Mouse (Mus musculus): Measurements from ENCODE around the gene Adcy10. TPM values are rescaled to one million over a fixed set of nuclear protein-coding genes. Genes with fewer than 3 reads are reported as not detected.

The Adcy10 gene
- total RNA-seq, 4 experiments from 2014 or later, result 0.07 to 0.92 (median 0.78) TPM; not detected in 1

DNA sequence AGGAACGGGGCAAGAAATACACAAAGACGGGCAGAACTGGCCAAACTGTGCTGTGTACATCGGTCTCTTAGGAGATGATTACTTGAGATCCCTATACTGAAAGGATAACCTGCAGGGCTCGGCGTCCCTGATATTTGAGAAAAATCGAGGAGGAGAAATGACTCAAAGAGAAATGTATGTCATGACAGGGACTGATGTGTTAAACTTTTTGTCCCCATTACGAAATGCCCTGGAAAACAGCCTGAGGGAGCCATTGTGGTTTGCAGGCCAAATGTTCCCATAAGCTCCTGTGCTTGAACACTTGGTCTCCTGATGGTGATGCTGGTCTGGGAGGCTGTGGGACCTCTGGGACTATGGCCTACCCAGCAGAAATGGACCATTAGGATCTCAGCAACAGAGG, 35.7 kb downstream of the Adcy10 start:
- DNase-seq (ENCODE audit: low spot score in 2 of 2), result no peak

DNA sequence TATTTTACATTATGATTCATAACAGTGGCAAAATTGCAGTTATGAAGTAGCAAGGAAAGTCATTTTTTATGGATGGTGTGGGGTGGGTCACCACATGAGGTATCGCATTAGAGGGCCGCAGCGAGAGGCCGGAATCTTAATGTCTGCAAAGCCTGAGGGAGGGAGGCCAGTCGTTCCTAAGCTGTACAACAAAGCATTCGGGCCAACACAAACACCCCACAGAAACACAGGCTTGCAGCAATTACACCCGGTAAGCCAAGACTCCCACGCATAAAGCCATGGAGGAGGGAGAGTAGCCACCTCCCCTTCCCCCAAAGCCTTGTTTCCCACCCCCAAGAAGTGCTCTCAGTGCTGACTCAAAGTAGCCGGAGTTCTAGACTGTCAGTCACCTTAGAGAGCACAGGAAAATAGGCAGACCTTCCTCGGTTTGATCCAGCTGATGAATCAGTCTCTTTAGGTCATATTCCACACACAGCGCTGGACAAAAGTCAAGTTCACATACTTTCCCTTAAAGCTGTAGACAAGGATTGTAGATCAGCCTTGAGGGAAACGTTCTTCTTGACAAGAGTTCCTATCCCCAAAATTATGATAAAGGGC, 51.2 kb downstream of the Adcy10 start:
- DNase-seq (ENCODE audit: low spot score in 2 of 2), result no peak

DNA sequence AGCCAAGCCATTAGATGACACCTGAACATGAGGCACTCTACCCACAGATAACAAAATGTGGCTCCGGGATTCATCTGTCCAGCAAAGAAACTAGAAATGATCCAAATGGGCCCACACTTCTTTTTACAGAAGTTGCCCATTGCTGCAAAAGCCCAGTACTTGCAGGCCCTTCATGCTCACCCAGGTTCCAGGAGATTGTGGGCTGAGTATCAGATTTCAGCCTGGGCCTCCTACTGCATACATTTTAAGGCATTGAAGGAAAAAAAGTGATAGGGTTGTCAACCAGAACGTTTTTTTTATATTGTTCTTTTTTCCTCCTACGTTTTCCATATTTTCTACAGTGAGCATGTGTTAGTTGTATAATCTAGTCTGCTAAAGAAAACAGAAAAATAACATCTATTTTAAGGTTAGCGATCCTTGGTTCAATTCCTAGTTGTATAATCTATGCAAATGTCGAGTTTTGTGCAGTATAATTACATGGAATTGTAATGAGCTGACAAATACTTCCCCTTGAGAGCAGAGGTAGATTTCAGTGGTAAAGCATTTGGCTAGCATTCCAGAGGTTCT, 52.3 kb downstream of the Adcy10 start:
- DNase-seq (ENCODE audit: low spot score in 2 of 2), result peak; percentile 18 to 35

DNA sequence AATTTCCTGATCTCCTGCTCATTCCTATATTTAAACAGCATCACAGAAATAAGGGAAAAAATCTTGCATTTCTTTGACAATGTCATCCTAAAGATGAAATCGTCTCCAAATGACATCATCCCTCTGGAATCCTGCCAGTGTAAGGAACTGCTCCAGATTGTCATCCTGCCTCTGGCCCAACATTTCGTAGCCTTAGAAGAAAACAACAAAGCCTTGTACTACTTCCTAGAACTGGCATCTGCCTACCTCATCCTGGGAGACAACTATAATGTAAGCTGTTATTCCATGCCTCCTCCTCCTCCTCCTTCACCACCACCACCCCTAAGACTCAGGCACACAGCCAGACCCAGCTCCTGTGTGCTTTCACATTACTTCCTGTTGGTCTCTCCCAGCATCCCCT, 71.7 kb downstream of the Adcy10 start:
- peak in 1 of 2 experiments; percentile 42 for DNase-seq (ENCODE audit: low spot score in 2 of 2)

DNA sequence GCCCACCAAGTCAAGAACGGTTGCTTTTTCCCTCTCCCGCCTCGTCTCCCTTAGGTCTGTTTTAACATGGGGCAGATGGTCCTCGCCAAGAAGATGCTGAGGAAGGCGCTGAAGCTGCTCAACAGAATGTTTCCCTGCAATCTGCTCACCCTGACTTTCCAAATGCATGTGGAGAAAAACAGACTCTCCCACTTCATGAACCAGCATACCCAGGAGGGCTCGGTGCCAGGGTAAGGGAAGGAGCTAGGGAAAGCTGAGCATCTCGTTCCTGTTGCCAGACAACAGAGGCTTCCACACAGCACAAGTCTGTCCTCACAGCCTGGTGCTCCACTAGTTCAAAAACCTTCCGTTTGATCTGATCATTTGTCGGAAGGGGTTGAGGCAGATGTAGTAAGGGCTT, 74.1 kb downstream of the Adcy10 start:
- DNase-seq (ENCODE audit: low spot score in 2 of 2), result peak; percentile 89 to 92

GRCm38 (mm10) chr1:165565283-165565682, 80.3 kb downstream of the Adcy10 start:
- DNase-seq (ENCODE audit: low spot score in 2 of 2), result no peak

GRCm38 (mm10) chr1:165567466-165567865, 82.5 kb downstream of the Adcy10 start:
- no peak for DNase-seq (ENCODE audit: low spot score in 2 of 2)

GRCm38 (mm10) chr1:165576005-165576404, 91.0 kb downstream of the Adcy10 start:
- no peak for DNase-seq (ENCODE audit: low spot score in 2 of 2)

GRCm38 (mm10) chr1:165576459-165577112, 91.6 kb downstream of the Adcy10 start:
- no peak for DNase-seq (ENCODE audit: low spot score in 2 of 2)

- no peak for DNase-seq (ENCODE audit: low spot score in 2 of 2)
These were observed 94.3 kb downstream of the Adcy10 start for GRCm38 (mm10) chr1:165579332-165579731.

DNA sequence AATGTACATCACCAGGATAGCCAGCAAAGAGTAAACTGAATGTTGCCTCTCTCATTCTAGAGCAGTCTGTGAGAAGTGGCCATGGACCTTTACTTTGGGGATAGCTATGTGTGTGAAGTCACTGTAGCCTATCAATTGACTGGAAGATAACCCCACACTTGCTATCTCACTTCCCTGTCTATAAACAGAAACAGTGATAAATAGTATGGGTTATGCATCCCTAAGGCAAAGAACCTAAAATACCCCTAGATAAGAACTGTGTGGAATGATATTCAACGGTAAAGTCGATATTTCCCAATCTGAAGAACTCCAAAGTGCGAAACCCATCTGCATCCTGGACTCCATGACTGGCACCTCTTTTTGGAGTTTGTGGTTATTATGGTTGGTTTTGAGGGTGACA, 96.3 kb downstream of the Adcy10 start:
- no peak for DNase-seq (ENCODE audit: low spot score in 2 of 2)

DNA sequence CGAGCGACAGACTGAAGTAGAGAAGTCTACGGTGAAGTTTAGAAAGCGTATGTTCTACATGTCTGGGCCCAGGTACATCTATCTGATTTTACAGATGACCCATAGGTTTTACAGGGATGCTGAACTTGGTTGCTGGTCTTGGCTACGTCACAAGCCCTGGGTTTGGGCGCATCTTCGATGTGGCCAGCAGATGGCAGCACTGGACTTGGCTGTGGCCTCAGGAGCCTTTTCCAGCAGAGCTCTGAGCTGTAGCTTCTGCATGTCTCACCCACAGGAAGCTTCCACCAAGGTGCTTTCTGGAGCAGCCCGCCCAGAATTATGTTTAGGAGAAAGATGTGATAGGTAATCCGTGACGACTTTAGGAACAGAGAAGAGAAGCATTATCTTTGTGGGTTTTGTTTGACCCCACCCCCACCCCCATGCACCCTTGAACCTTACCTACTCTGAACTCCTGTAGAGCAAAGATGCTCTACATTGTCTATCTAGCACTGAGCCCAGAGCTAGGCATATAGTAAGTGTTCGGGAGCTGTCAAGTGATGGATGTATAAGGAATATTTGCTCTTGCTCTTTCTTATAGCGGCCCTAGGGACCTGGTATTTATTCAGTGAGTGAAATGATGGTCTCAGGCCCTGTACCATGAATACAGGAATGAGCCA, 98.7 kb downstream of the Adcy10 start:
- peak; percentile 82 to 93 for DNase-seq (ENCODE audit: low spot score in 2 of 2)

- no peak for DNase-seq (ENCODE audit: low spot score in 2 of 2)
These were observed 100.6 kb downstream of the Adcy10 start for GRCm38 (mm10) chr1:165585389-165586104.

GRCm38 (mm10) chr1:165586366-165586765, 101.4 kb downstream of the Adcy10 start:
- DNase-seq (ENCODE audit: low spot score in 2 of 2), result no peak

DNA sequence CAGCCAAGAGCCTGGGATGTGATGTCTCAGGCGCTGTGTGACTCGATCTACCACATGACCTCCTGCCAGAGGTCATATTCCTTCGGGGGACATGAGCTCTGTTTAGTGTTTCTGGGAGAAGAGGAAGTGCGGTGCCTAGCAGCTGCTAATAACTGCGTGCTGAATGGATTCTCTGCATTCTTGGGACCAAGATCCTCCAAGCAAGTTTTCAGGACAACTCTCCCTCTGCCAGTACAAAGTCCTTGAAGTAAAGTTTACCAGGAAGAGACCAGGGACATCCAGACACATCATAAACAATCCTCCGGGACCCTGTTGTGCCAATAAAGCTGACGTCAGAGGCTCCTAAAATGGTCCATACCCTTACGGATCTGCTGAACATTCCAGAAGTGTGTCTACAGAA, 102.9 kb downstream of the Adcy10 start:
- DNase-seq (ENCODE audit: low spot score in 2 of 2), result no peak

GRCm38 (mm10) chr1:165589280-165590048, 104.5 kb downstream of the Adcy10 start:
- no peak for DNase-seq (ENCODE audit: low spot score in 2 of 2)

GRCm38 (mm10) chr1:165590760-165591159, 105.8 kb downstream of the Adcy10 start:
- DNase-seq (ENCODE audit: low spot score in 2 of 2), result no peak

- DNase-seq (ENCODE audit: low spot score in 2 of 2), result no peak
These were observed 107.5 kb downstream of the Adcy10 start for GRCm38 (mm10) chr1:165592295-165593082.

DNA sequence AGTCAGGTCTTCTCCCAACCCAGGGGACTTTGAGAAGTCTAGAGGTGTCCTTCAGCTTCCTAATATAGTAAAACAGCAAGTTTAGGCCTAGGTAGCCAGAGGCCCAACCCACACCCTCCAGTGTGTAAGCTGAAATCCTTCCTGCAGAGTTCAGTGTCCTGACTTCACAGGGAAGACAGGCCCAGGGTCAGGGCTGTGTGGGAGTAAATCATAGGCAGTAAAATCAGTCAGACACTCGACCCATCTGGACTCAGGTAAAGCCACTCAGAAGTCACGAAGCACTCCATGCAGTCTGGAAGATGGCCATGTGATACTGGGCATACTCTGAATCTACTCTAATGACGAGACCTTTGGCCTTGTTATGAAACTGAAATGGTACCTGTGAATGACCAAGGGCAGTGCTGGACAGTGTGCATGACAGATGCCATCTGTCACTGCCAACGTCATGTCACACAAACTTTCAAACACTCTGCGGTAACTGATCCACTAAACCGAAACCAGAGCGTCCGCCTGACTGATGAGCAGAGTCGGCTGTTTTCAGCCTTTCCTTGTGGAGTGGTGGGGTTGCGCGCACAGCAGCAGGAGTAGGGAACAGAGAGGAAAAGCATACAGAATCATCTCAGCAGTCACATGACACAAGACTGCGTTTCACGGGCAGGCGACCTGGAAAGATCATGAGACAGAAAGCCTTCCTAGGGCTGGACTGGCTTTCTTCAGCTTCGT, 109.9 kb downstream of the Adcy10 start:
- DNase-seq (ENCODE audit: low spot score in 2 of 2), result no peak

Data from layer of hippocampus, adult 8-10 months (tissue).